Mouse (Mus musculus) right cerebral cortex, postnatal 14 days (tissue): ENCODE measurements at regions not wholly inside any gene's neighbourhood (a gene's known extent, or its start where the extent isn't known, plus 50 kb on each side); places are given as distances from the start of the nearest gene placed in this dataset.

Experiments used
- DNase-seq: peaks from one replicate; pipeline ENCODE4 v3.0.0; 2022

DNA sequence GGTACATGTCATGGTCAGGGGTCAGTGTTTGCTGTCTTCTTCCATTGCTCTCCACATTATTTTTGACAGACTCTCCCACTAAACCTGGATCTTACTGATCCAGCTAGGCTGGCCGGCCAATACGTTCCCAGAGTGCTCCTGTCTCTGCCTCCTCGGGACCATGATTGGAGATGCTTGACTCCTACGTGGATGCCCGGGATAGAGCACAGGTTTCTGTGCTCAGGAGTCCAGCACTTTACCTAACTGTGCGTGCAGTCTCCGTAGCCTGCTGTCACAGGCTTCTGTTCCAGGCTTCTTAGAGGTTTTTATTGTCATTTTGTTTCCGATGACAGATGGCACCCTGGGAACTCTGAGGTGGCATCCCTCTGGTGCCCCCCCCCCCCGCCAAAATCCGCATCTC is 232.4 kb downstream of the Maf start:
- no peak for DNase-seq

GRCm38 (mm10) chr8:115473974-115474373 is 233.6 kb downstream of the Maf start:
- DNase-seq, result no peak

GRCm38 (mm10) chr8:115466553-115466952 is 241.0 kb downstream of the Maf start:
- DNase-seq, result no peak

- DNase-seq, result no peak
These were observed 241.5 kb downstream of the Maf start for GRCm38 (mm10) chr8:115466122-115466521.

GRCm38 (mm10) chr8:115462657-115463056 is 244.9 kb downstream of the Maf start:
- no peak for DNase-seq

- no peak for DNase-seq
These were observed 249.5 kb downstream of the Maf start for GRCm38 (mm10) chr8:115458119-115458518.

- no peak for DNase-seq
These were observed 256.8 kb downstream of the Maf start for GRCm38 (mm10) chr8:115450789-115451188.

- DNase-seq, result no peak
These were observed 259.2 kb downstream of the Maf start for GRCm38 (mm10) chr8:115448367-115448766.

- no peak for DNase-seq
These were observed 263.1 kb downstream of the Maf start for GRCm38 (mm10) chr8:115444519-115444918.

- no peak for DNase-seq
These were observed 265.5 kb downstream of the Maf start for GRCm38 (mm10) chr8:115441943-115442550.

GRCm38 (mm10) chr8:115441323-115441722 is 266.3 kb downstream of the Maf start:
- no peak for DNase-seq

GRCm38 (mm10) chr8:115440151-115440550 is 267.4 kb downstream of the Maf start:
- DNase-seq, result no peak

- no peak for DNase-seq
These were observed 268.1 kb downstream of the Maf start for GRCm38 (mm10) chr8:115439512-115439911.

- DNase-seq, result no peak
These were observed 269.6 kb downstream of the Maf start for GRCm38 (mm10) chr8:115437956-115438355.

- DNase-seq, result no peak
These were observed 271.3 kb downstream of the Maf start for GRCm38 (mm10) chr8:115436356-115436721.

- no peak for DNase-seq
These were observed 271.8 kb downstream of the Maf start for GRCm38 (mm10) chr8:115435720-115436355.

DNA sequence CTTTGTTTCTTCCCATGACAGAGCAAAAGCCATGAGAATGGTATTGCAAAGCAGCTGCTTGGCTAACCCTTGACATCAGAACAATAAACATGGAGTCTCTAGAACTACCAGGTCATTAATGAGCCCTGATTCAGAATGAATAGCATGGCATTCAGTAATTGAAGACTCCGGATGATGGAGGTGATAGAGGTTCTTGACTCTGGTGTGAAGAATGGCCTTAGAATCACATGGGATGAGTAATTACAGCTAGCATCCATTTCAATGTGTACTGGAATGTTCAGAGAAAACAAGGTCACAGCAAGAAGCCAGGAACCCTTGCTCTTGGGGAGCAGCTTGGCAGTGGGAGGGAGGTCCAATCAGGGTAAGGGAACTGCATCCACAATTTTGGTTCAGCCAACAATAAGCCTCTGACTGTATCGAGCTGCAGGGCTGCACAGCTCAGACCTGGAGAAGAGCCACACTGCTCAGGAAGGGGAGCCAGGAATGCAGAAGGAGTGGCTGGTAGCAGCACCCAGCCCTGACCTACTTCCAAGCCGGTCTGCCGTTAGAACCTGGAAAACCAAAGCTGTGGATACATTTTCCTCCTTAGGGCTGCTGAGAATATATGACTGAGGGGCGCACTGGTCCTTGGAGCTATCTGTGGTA is 275.1 kb downstream of the Maf start:
- DNase-seq, result no peak

GRCm38 (mm10) chr8:115430793-115431192 is 276.8 kb downstream of the Maf start:
- no peak for DNase-seq

- DNase-seq, result no peak
These were observed 278.2 kb downstream of the Maf start for GRCm38 (mm10) chr8:115429291-115429883.

DNA sequence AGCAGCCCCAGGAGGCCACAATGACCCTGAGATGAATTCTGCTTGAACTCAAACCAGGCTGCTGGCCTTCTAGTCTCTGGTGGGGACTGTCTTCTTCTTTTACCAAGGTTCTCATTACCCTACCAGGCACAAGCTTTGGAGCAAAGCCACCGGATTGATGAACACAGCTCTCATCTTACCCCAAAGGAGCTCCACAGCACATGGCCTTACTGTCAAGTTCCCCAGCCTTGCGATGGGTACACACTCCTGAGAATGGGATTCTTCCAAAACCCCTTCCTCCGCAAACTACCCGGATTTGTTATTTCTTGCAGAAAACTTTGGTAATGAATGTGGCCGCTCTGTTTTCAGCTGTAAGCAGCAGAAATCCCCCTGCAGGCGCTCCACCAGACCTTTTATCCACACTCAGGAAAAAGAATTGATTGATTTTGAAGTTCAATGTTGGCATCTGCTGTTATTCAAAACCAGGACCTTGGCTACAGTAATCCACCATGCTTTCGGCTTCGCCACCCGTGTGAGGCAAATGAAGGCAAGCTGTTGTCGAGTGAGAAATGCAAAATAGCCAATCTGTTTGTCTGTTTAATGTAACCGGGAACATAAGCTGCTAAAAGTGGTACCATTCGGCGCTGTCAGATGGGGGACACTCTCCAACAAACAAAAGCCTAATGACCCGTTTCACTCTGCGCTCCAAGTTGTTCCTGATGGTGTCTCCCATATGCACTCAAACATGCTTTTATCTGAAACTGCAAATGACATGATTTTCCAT is 278.9 kb downstream of the Maf start:
- no peak for DNase-seq

- no peak for DNase-seq
These were observed 279.6 kb downstream of the Maf start for GRCm38 (mm10) chr8:115428022-115428421.

DNA sequence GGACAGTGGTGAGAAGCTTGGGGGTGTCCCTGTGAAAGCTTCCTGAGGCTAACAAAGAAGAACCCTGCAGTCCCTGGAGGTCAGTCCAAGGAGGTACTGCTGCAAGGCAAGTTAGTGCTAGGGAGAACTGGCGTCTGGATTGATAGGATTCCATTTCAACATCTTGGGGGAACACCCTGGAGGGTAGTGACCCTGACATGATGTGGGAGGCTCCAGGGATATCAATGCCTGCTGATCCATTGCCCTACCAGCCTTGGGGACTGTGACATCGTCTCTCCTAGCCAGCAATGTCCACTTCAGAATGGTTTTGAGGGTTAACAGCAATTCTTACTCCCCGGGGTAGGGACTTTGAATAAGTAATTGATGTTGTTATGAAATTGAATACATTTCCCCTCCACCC is 280.1 kb downstream of the Maf start:
- no peak for DNase-seq

GRCm38 (mm10) chr8:115426543-115426942 is 281.1 kb downstream of the Maf start:
- no peak for DNase-seq
